Mouse (Mus musculus): ENCODE results near the gene Pfkm. TPM values are rescaled to one million over a fixed set of nuclear protein-coding genes. Genes with fewer than 3 reads are reported as not detected.

Gene Pfkm
- polyA plus RNA-seq, 1 experiment from 2014 or later: 52.1 TPM

- Histone ChIP-seq H3K27ac (replicated peaks) (no peak overlapping the region), H3K36me3 (no peaks in the 10 kb centered on the region), H3K27me3 (no peaks in the 10 kb centered on the region), H3K4me3 (no peak overlapping the region), H3K4me2 (replicated peaks) (no peak overlapping the region), H3K9me3 (no peaks in the 10 kb centered on the region), H3K9ac (replicated peaks) (no peak overlapping the region), H3K4me1 (peaks cover 15% of the 10 kb centered on the region)
- WGBS: 91% methylated on average over 3 of the region's 3 CpGs
- ATAC-seq (ENCODE audit: low FRiP score, low read depth): no peak
Observed at GRCm38 (mm10) chr15:98148356-98148755, 56.0 kb downstream of the Pfkm start.

- no peaks in the 10 kb centered on the region for H3K9me3 ChIP-seq
- no peak overlapping the region for H3K4me2 ChIP-seq (replicated peaks)
- no peak overlapping the region for H3K27ac ChIP-seq (replicated peaks)
- 82% methylated on average over 10 of the region's 10 CpGs for WGBS
- H3K4me3 ChIP-seq: no peak overlapping the region
- H3K4me1 ChIP-seq: peaks cover 15% of the 10 kb centered on the region
- no peak for ATAC-seq (ENCODE audit: low FRiP score, low read depth)
- no peaks in the 10 kb centered on the region for H3K36me3 ChIP-seq
- no peaks in the 10 kb centered on the region for H3K27me3 ChIP-seq
- no peak overlapping the region for H3K9ac ChIP-seq (replicated peaks)
Observed at GRCm38 (mm10) chr15:98149166-98149602, 56.8 kb downstream of the Pfkm start.

DNA sequence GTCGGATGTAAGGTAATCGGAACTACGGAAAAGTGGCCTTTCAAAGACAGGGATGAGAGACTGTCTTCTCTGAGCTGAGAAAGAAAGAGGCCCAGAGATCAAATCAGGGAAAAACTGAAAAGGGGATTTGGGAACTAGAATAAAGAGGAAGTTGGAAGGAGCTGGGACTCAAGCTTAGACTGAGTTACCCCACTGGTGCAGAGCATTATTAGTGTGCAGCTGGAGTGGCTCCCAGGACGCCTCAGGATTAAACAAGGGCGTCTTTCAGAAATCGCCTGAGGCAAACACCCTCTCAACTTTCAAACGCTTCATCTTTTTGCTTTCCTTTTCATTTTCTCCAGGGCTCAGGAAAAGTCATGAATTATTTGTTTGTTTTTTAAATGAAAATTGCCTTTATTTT lies 60.5 kb downstream of the Pfkm start:
- 73% methylated on average over 7 of the region's 7 CpGs for WGBS
- Histone ChIP-seq H3K4me1 (0 out of 2 replicates have a peak, but pooled peaks cover 3% of the 10 kb centered on the region), H3K4me3 (no peak overlapping the region), H3K27ac (replicated peaks) (no peak overlapping the region), H3K27me3 (no peaks in the 10 kb centered on the region), H3K4me2 (replicated peaks) (no peak overlapping the region), H3K9me3 (no peaks in the 10 kb centered on the region), H3K36me3 (no peaks in the 10 kb centered on the region), H3K9ac (replicated peaks) (no peak overlapping the region)
- no peak for ATAC-seq (ENCODE audit: low FRiP score, low read depth)

- H3K36me3 ChIP-seq: no peaks in the 10 kb centered on the region
- no peak overlapping the region for H3K4me3 ChIP-seq
- no peak for ATAC-seq (ENCODE audit: low FRiP score, low read depth)
- no peaks in the 10 kb centered on the region for H3K27me3 ChIP-seq
- no peak overlapping the region for H3K4me2 ChIP-seq (replicated peaks)
- H3K4me1 ChIP-seq: 0 out of 2 replicates have a peak, but pooled peaks cover 3% of the 10 kb centered on the region
- no peak overlapping the region for H3K9ac ChIP-seq (replicated peaks)
- H3K9me3 ChIP-seq: no peaks in the 10 kb centered on the region
- H3K27ac ChIP-seq (replicated peaks): no peak overlapping the region
- WGBS: 36% methylated on average over 3 of the region's 3 CpGs
Observed at GRCm38 (mm10) chr15:98153625-98154024, 61.2 kb downstream of the Pfkm start.

DNA sequence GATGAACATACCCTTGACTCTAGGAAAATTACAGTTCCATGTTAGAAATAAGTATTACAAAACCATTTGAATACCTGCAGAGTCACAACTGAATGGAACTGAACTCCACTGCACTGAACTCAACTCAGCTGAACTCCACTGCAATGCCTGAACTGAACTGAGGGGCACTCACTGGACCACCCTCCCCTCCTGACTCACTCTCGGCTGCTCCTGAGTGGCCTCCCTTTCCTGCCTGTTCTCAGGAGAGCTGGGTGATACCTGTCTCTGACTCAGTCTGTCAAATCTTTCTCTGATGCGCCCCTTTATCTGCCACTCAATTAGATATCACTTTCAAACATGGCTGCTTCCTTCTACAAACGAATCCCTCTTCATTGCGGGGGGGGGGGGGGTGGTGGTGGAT lies 61.8 kb downstream of the Pfkm start:
- ATAC-seq (ENCODE audit: low FRiP score, low read depth): no peak
- Histone ChIP-seq H3K4me1 (0 out of 2 replicates have a peak, but pooled peaks cover 3% of the 10 kb centered on the region), H3K27ac (replicated peaks) (no peak overlapping the region), H3K4me3 (no peak overlapping the region), H3K9ac (replicated peaks) (no peak overlapping the region), H3K36me3 (no peaks in the 10 kb centered on the region), H3K4me2 (replicated peaks) (no peak overlapping the region), H3K9me3 (no peaks in the 10 kb centered on the region), H3K27me3 (no peaks in the 10 kb centered on the region)
- 84% methylated on average over 4 of the region's 4 CpGs for WGBS

GRCm38 (mm10) chr15:98154631-98155030 lies 62.2 kb downstream of the Pfkm start:
- 84% methylated on average over 3 of the region's 3 CpGs for WGBS
- Histone ChIP-seq H3K9me3 (no peaks in the 10 kb centered on the region), H3K27me3 (no peaks in the 10 kb centered on the region), H3K4me1 (0 out of 2 replicates have a peak, but pooled peaks cover 3% of the 10 kb centered on the region), H3K9ac (replicated peaks) (no peak overlapping the region), H3K36me3 (no peaks in the 10 kb centered on the region), H3K4me2 (replicated peaks) (no peak overlapping the region), H3K27ac (replicated peaks) (no peak overlapping the region), H3K4me3 (no peak overlapping the region)
- ATAC-seq (ENCODE audit: low FRiP score, low read depth): no peak

DNA sequence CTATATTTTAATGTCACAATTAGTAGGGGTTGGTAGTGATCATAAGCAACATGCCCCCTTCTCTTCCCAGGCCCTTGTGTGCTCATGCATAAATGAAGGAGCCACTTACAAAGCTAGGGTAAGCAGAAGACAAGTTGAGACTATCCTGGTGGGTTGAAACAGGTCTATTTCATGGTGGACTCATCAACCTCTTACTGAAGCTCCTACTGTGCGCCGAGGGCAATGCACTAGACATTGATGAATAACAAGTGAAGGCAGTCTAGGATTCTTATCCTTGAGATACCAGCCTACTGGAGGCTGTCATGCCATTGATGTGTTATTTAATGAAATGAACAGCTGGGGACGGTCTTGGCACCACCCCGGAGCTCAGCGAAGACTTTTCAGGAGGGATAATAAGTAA lies 62.9 kb downstream of the Pfkm start:
- WGBS: 95% methylated on average over 5 of the region's 5 CpGs

GRCm38 (mm10) chr15:98155944-98156343 lies 63.6 kb downstream of the Pfkm start:
- no peak overlapping the region for H3K4me2 ChIP-seq (replicated peaks)
- no peak overlapping the region for H3K4me3 ChIP-seq
- H3K9ac ChIP-seq (replicated peaks): no peak overlapping the region
- H3K27me3 ChIP-seq: no peaks in the 10 kb centered on the region
- H3K36me3 ChIP-seq: no peaks in the 10 kb centered on the region
- no peak for ATAC-seq (ENCODE audit: low FRiP score, low read depth)
- no peak overlapping the region for H3K27ac ChIP-seq (replicated peaks)
- H3K9me3 ChIP-seq: no peaks in the 10 kb centered on the region
- 0 out of 2 replicates have a peak, but pooled peaks cover 3% of the 10 kb centered on the region for H3K4me1 ChIP-seq
- 75% methylated on average over 4 of the region's 4 CpGs for WGBS

More for the DNA sequence above, 62.9 kb downstream of the Pfkm start:
- Histone ChIP-seq H3K4me1 (0 out of 2 replicates have a peak, but pooled peaks cover 3% of the 10 kb centered on the region), H3K27ac (replicated peaks) (no peak overlapping the region), H3K4me3 (no peak overlapping the region), H3K4me2 (replicated peaks) (no peak overlapping the region), H3K27me3 (no peaks in the 10 kb centered on the region), H3K36me3 (no peaks in the 10 kb centered on the region), H3K9me3 (no peaks in the 10 kb centered on the region), H3K9ac (replicated peaks) (no peak overlapping the region)
- no peak for ATAC-seq (ENCODE audit: low FRiP score, low read depth)

DNA sequence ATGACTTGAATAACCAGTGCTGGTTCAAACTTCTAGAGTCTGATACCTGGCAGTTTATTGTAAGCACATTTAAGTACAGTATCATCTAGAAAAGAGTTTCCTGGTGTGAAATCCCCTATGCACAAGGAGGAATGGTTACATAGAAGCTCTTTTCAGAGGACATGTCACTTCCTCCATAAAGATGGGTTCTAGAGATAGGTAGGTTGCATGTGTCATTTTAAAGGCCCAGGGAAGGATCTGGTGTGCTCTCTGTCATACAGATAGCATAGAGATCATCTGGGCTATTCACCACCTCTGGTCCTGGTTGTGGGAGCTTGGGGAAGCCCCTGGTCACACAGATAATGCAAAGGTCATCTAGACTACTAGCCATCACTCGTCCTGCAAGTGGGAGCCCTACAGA lies 64.9 kb downstream of the Pfkm start:
- no peak for ATAC-seq (ENCODE audit: low FRiP score, low read depth)
- H3K27ac ChIP-seq (replicated peaks): no peak overlapping the region
- no peaks in the 10 kb centered on the region for H3K9me3 ChIP-seq
- H3K27me3 ChIP-seq: no peaks in the 10 kb centered on the region
- WGBS: 65% methylated on average over 1 of the region's 1 CpGs
- no peak overlapping the region for H3K4me3 ChIP-seq
- H3K4me2 ChIP-seq (replicated peaks): no peak overlapping the region
- H3K36me3 ChIP-seq: no peaks in the 10 kb centered on the region
- H3K9ac ChIP-seq (replicated peaks): no peak overlapping the region
- H3K4me1 ChIP-seq: 0 out of 2 replicates have a peak, but pooled peaks cover 3% of the 10 kb centered on the region

GRCm38 (mm10) chr15:98161026-98161805 lies 68.8 kb downstream of the Pfkm start:
- peaks cover under 1% of the 10 kb centered on the region; the same call in 1 of the 2 replicates for H3K4me1 ChIP-seq
- H3K4me2 ChIP-seq (replicated peaks): no peak overlapping the region
- H3K4me3 ChIP-seq: no peak overlapping the region
- no peak overlapping the region for H3K9ac ChIP-seq (replicated peaks)
- no peak for ATAC-seq (ENCODE audit: low FRiP score, low read depth)
- H3K9me3 ChIP-seq: no peaks in the 10 kb centered on the region
- H3K27me3 ChIP-seq: peaks cover 8% of the 10 kb centered on the region
- no peak overlapping the region for H3K27ac ChIP-seq (replicated peaks)
- no peaks in the 10 kb centered on the region for H3K36me3 ChIP-seq
- 62% methylated on average over 19 of the region's 19 CpGs for WGBS

GRCm38 (mm10) chr15:98162561-98162960 lies 70.2 kb downstream of the Pfkm start:
- no peak overlapping the region for H3K4me3 ChIP-seq
- H3K4me2 ChIP-seq (replicated peaks): no peak overlapping the region
- no peak overlapping the region for H3K27ac ChIP-seq (replicated peaks)
- peaks cover 9% of the 10 kb centered on the region for H3K4me1 ChIP-seq
- no peak overlapping the region for H3K9ac ChIP-seq (replicated peaks)
- H3K36me3 ChIP-seq: no peaks in the 10 kb centered on the region
- ATAC-seq (ENCODE audit: low FRiP score, low read depth): no peak
- WGBS: 81% methylated on average over 4 of the region's 4 CpGs
- peaks cover 8% of the 10 kb centered on the region for H3K27me3 ChIP-seq
- H3K9me3 ChIP-seq: no peaks in the 10 kb centered on the region

- Histone ChIP-seq H3K27ac (replicated peaks) (no peak within 1 kb of the TSS), H3K9ac (replicated peaks) (no peak within 1 kb of the TSS), H3K36me3 (no peaks in the 10 kb centered on the region), H3K4me2 (replicated peaks) (peak within 1 kb of the TSS; percentile 67), H3K4me3 (0 out of 2 replicates have a peak within 1 kb of the TSS, but pooled peaks have one; percentile 57), H3K4me1 (peaks cover 28% of the 10 kb centered on the region), H3K9me3 (no peaks in the 10 kb centered on the region), H3K27me3 (peaks cover 34% of the 10 kb centered on the region)
- no peak for ATAC-seq (ENCODE audit: low FRiP score, low read depth)
- WGBS: 86% methylated on average over 5 of the region's 5 CpGs
Observed at GRCm38 (mm10) chr15:98165525-98165924, 73.1 kb downstream of the Pfkm start, which contains the start of gene Asb8. Gene Asb8 (minus strand): TSS chr15:98165625.

All from midbrain, embryonic 12.5 days (tissue).